Mouse (Mus musculus): ENCODE measurements at regions not wholly inside any gene's neighbourhood (a gene's known extent, or its start where the extent isn't known, plus 50 kb on each side); places are given as distances from the start of the nearest gene placed in this dataset.

- DNase-seq = no peak
- intact Hi-C loops (cut with DNase I) = loop anchor here (2.0 to 5.0 kb wide), 3 partner anchors 124 to 631 kb away; partner anchors contain the start of gene Tmem161b
- H3K4me1 ChIP-seq (ENCODE audit: control insufficient read depth, insufficient read depth, low read length) = 0 out of 2 replicates have a peak, but pooled peaks cover 2% of the 10 kb centered on the region
- no peak overlapping the region for H3K9ac ChIP-seq (ENCODE audit: low read depth, low read length)
- TF ChIP-seq POLR2A (IDR thresholded peaks at IDR 0.05; ENCODE audit: insufficient read depth, low read depth, low read length) (no peak), EP300 (IDR thresholded peaks at IDR 0.05; ENCODE audit: insufficient read depth, low read depth, low read length) (no peak), CTCF (IDR thresholded peaks at IDR 0.05) (no peak)
- peaks cover 12% of the 10 kb centered on the region for H3K27me3 ChIP-seq (ENCODE audit: control insufficient read depth, insufficient read depth, low read length)
- H3K36me3 ChIP-seq (ENCODE audit: control insufficient read depth, insufficient read depth, low read length) = no peaks in the 10 kb centered on the region
- WGBS = 4% methylated on average over 30 of the region's 30 CpGs
- no peak overlapping the region for H3K4me3 ChIP-seq
- no peaks in the 10 kb centered on the region for H3K79me2 ChIP-seq (replicated peaks; ENCODE audit: control insufficient read depth, insufficient read depth, low read length)
- H3K27ac ChIP-seq = no peak overlapping the region
Observed at GRCm38 (mm10) chr13:84345791-84346511, 123.9 kb downstream of the Tmem161b start.

GRCm38 (mm10) chr13:84346569-84346968 lies 124.5 kb downstream of the Tmem161b start:
- Histone ChIP-seq H3K27ac (no peak overlapping the region), H3K9ac (ENCODE audit: low read depth, low read length) (no peak overlapping the region), H3K36me3 (ENCODE audit: control insufficient read depth, insufficient read depth, low read length) (no peaks in the 10 kb centered on the region), H3K4me1 (ENCODE audit: control insufficient read depth, insufficient read depth, low read length) (0 out of 2 replicates have a peak, but pooled peaks cover 2% of the 10 kb centered on the region), H3K79me2 (replicated peaks; ENCODE audit: control insufficient read depth, insufficient read depth, low read length) (no peaks in the 10 kb centered on the region), H3K4me3 (no peak overlapping the region), H3K27me3 (ENCODE audit: control insufficient read depth, insufficient read depth, low read length) (peaks cover 12% of the 10 kb centered on the region)
- TF ChIP-seq POLR2A (IDR thresholded peaks at IDR 0.05; ENCODE audit: insufficient read depth, low read depth, low read length) = no peak
- TF ChIP-seq CTCF (IDR thresholded peaks at IDR 0.05) = no peak
- no peak for TF ChIP-seq EP300 (IDR thresholded peaks at IDR 0.05; ENCODE audit: insufficient read depth, low read depth, low read length)
- no peak for DNase-seq
- WGBS = 0% methylated on average over 2 of the region's 2 CpGs
- intact Hi-C loops (cut with DNase I) = loop anchor here (2.0 to 5.0 kb wide), 3 partner anchors 124 to 632 kb away; partner anchors contain the start of gene Tmem161b

GRCm38 (mm10) chr13:84347181-84347913 lies 125.3 kb downstream of the Tmem161b start:
- Histone ChIP-seq H3K27me3 (ENCODE audit: control insufficient read depth, insufficient read depth, low read length) (peaks cover 12% of the 10 kb centered on the region), H3K36me3 (ENCODE audit: control insufficient read depth, insufficient read depth, low read length) (no peaks in the 10 kb centered on the region), H3K4me1 (ENCODE audit: control insufficient read depth, insufficient read depth, low read length) (0 out of 2 replicates have a peak, but pooled peaks cover 2% of the 10 kb centered on the region), H3K9ac (ENCODE audit: low read depth, low read length) (no peak overlapping the region), H3K4me3 (peak overlapping the region; percentile 44; the same call in 1 of the 2 replicates), H3K27ac (no peak overlapping the region), H3K79me2 (replicated peaks; ENCODE audit: control insufficient read depth, insufficient read depth, low read length) (no peaks in the 10 kb centered on the region)
- no peak for DNase-seq
- intact Hi-C loops (cut with DNase I) = loop anchor here (2.0 to 5.0 kb wide), 3 partner anchors 125 to 633 kb away; partner anchors contain the start of gene Tmem161b
- WGBS = 5% methylated on average over 21 of the region's 21 CpGs
- TF ChIP-seq POLR2A (IDR thresholded peaks at IDR 0.05; ENCODE audit: insufficient read depth, low read depth, low read length) (no peak), EP300 (IDR thresholded peaks at IDR 0.05; ENCODE audit: insufficient read depth, low read depth, low read length) (no peak), CTCF (IDR thresholded peaks at IDR 0.05) (no peak)

GRCm38 (mm10) chr13:84347914-84348700 lies 126.0 kb downstream of the Tmem161b start:
- 1% methylated on average over 34 of the region's 34 CpGs for WGBS
- peak; percentile 78 to 86 for DNase-seq
- TF ChIP-seq CTCF (IDR thresholded peaks at IDR 0.05) = peak; percentile 74
- no peak for TF ChIP-seq EP300 (IDR thresholded peaks at IDR 0.05; ENCODE audit: insufficient read depth, low read depth, low read length)
- no peak for TF ChIP-seq POLR2A (IDR thresholded peaks at IDR 0.05; ENCODE audit: insufficient read depth, low read depth, low read length)
- peak overlapping the region; percentile 44 for H3K4me3 ChIP-seq
- H3K4me1 ChIP-seq (ENCODE audit: control insufficient read depth, insufficient read depth, low read length) = 0 out of 2 replicates have a peak, but pooled peaks cover 2% of the 10 kb centered on the region
- peaks cover 12% of the 10 kb centered on the region for H3K27me3 ChIP-seq (ENCODE audit: control insufficient read depth, insufficient read depth, low read length)
- no peak overlapping the region for H3K9ac ChIP-seq (ENCODE audit: low read depth, low read length)
- intact Hi-C loops (cut with DNase I) = loop anchor here (2.0 to 5.0 kb wide), 3 partner anchors 126 to 633 kb away; partner anchors contain the start of gene Tmem161b
- no peak overlapping the region for H3K27ac ChIP-seq
- no peaks in the 10 kb centered on the region for H3K36me3 ChIP-seq (ENCODE audit: control insufficient read depth, insufficient read depth, low read length)
- H3K79me2 ChIP-seq (replicated peaks; ENCODE audit: control insufficient read depth, insufficient read depth, low read length) = no peaks in the 10 kb centered on the region

GRCm38 (mm10) chr13:84348701-84348975 lies 126.5 kb downstream of the Tmem161b start:
- H3K36me3 ChIP-seq (ENCODE audit: control insufficient read depth, insufficient read depth, low read length) = no peaks in the 10 kb centered on the region
- no peaks in the 10 kb centered on the region for H3K79me2 ChIP-seq (replicated peaks; ENCODE audit: control insufficient read depth, insufficient read depth, low read length)
- peaks cover 12% of the 10 kb centered on the region for H3K27me3 ChIP-seq (ENCODE audit: control insufficient read depth, insufficient read depth, low read length)
- intact Hi-C loops (cut with DNase I) = loop anchor here (5.0 kb wide), 2 partner anchors 126 to 616 kb away; partner anchors contain the start of gene Tmem161b
- H3K4me3 ChIP-seq = peak overlapping the region; percentile 44
- no peak for DNase-seq
- 0 out of 2 replicates have a peak, but pooled peaks cover 2% of the 10 kb centered on the region for H3K4me1 ChIP-seq (ENCODE audit: control insufficient read depth, insufficient read depth, low read length)
- WGBS = 1% methylated on average over 9 of the region's 9 CpGs
- no peak overlapping the region for H3K9ac ChIP-seq (ENCODE audit: low read depth, low read length)
- TF ChIP-seq EP300 (IDR thresholded peaks at IDR 0.05; ENCODE audit: insufficient read depth, low read depth, low read length) (no peak), CTCF (IDR thresholded peaks at IDR 0.05) (no peak)
- no peak overlapping the region for H3K27ac ChIP-seq
